Comparison of ENCODE assay signal across 7 mouse cellular contexts in the genomic region with DNA sequence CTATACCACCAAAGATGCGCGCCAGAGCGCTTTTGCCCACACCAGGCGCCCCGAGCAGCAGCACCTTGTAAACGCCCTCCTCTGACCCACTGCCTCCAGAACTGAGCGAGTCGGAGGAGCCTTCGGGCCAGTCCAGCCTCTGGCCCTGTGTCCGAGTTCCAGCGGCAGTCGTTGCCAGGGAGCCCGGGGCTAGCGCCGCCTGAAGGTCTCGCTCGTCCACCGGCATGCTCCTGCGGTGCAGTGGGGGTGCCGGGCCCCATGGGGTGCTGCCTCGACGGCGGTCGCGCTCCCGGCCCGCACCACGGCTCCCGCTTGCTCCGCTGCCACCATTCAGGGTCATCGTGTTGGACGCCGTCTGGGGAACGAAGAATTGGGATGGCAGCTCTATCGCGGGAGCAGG. TPM values are rescaled to one million over a fixed set of nuclear protein-coding genes. Genes with fewer than 3 reads are reported as not detected.
DNase-seq lines count a peak whose midpoint lies in the region; ATAC-seq and TF ChIP-seq lines count a peak whose summit lies in the region.

No protein-coding gene starts in this region.

- DNase-seq in B cell, adult 2 months, result peak; percentile 44 to 57
- DNase-seq in CD4-positive helper T cell, adult 2 months (ENCODE audit: low read depth, low spot score), result peak; percentile 53
- DNase-seq in embryonic facial prominence, embryonic 14.5 days (ENCODE audit: low spot score), result no peak
- no peak for DNase-seq in hindbrain, embryonic 11.5 days (ENCODE audit: low spot score)
- no peak for DNase-seq in cerebellum, adult 18-20 months

- 0 out of 2 replicates have a peak, but pooled peaks cover 4% of the 10 kb centered on the region for H3K4me1 ChIP-seq in embryonic facial prominence, embryonic 14.5 days (ENCODE audit: control insufficient read depth, insufficient read depth, low read length)
- H3K4me1 ChIP-seq in hindbrain, embryonic 11.5 days (replicated peaks; ENCODE audit: control insufficient read depth, insufficient read depth, low read length), result no peaks in the 10 kb centered on the region; the same call in 1 of the 2 replicates
- H3K4me1 ChIP-seq in liver, embryonic 15.5 days (replicated peaks), result peaks cover 18% of the 10 kb centered on the region
- peaks cover 14% of the 10 kb centered on the region for H3K4me1 ChIP-seq in olfactory bulb, adult 2 months (ENCODE audit: control insufficient read depth, insufficient read depth, low read length)

- 3% methylated on average over 24 of the region's 36 CpGs for WGBS in embryonic facial prominence, embryonic 14.5 days
- 1% methylated on average over 36 of the region's 36 CpGs for WGBS in hindbrain, embryonic 11.5 days
- 2% methylated on average over 36 of the region's 36 CpGs for WGBS in liver, embryonic 15.5 days (ENCODE audit: insufficient replicate concordance)
- WGBS in olfactory bulb, adult 2 months, result 4% methylated on average over 36 of the region's 36 CpGs

- H3K9ac ChIP-seq in embryonic facial prominence, embryonic 14.5 days (ENCODE audit: low read depth, low read length), result peak overlapping the region; percentile 57
- peak overlapping the region; percentile 31; the same call in 1 of the 2 replicates for H3K9ac ChIP-seq in hindbrain, embryonic 11.5 days (ENCODE audit: low read depth, low read length)
- no peak overlapping the region for H3K9ac ChIP-seq in liver, embryonic 15.5 days

- H3K9me3 ChIP-seq in embryonic facial prominence, embryonic 14.5 days (ENCODE audit: control insufficient read depth, low read length), result no peaks in the 10 kb centered on the region
- H3K9me3 ChIP-seq in hindbrain, embryonic 11.5 days (ENCODE audit: control insufficient read depth, low read length), result no peaks in the 10 kb centered on the region
- H3K9me3 ChIP-seq in liver, embryonic 15.5 days (replicated peaks), result no peaks in the 10 kb centered on the region

- H3K27ac ChIP-seq in embryonic facial prominence, embryonic 14.5 days (replicated peaks; ENCODE audit: low read depth, low read length), result no peak overlapping the region
- H3K27ac ChIP-seq in hindbrain, embryonic 11.5 days (ENCODE audit: low read depth, low read length), result no peak overlapping the region
- no peak overlapping the region for H3K27ac ChIP-seq in liver, embryonic 15.5 days (replicated peaks)
- no peak overlapping the region for H3K27ac ChIP-seq in olfactory bulb, adult 2 months (ENCODE audit: insufficient read depth, low read depth, low read length)

- ATAC-seq in embryonic facial prominence, embryonic 14.5 days (ENCODE audit: low read depth), result no peak
- ATAC-seq in hindbrain, embryonic 11.5 days (ENCODE audit: low FRiP score), result peak; percentile 20; the same call in 1 of the 2 replicates
- no peak for ATAC-seq in liver, embryonic 15.5 days (ENCODE audit: insufficient read depth)

- H3K36me3 ChIP-seq in embryonic facial prominence, embryonic 14.5 days (ENCODE audit: control insufficient read depth, insufficient read depth, low read length), result no peaks in the 10 kb centered on the region
- H3K36me3 ChIP-seq in hindbrain, embryonic 11.5 days (ENCODE audit: control insufficient read depth, insufficient read depth, low read length), result no peaks in the 10 kb centered on the region
- no peaks in the 10 kb centered on the region for H3K36me3 ChIP-seq in liver, embryonic 15.5 days (replicated peaks)

- peak overlapping the region; percentile 38 for H3K4me3 ChIP-seq in embryonic facial prominence, embryonic 14.5 days (ENCODE audit: low read depth, low read length)
- H3K4me3 ChIP-seq in hindbrain, embryonic 11.5 days (ENCODE audit: low read depth, low read length), result peak overlapping the region; percentile 26
- H3K4me3 ChIP-seq in liver, embryonic 15.5 days (replicated peaks), result peak overlapping the region; percentile 31
- H3K4me3 ChIP-seq in olfactory bulb, adult 2 months (ENCODE audit: insufficient read depth, low read depth, low read length), result peak overlapping the region; percentile 9

- no peak for TF ChIP-seq CTCF in olfactory bulb, adult 2 months (IDR thresholded peaks at IDR 0.05; ENCODE audit: insufficient read depth, low read depth, low read length)

- H3K4me2 ChIP-seq in embryonic facial prominence, embryonic 14.5 days (ENCODE audit: low read depth, low read length), result peak overlapping the region; percentile 66
- peak overlapping the region; percentile 50 for H3K4me2 ChIP-seq in hindbrain, embryonic 11.5 days (replicated peaks; ENCODE audit: low read depth, low read length)
- H3K4me2 ChIP-seq in liver, embryonic 15.5 days, result peak overlapping the region; percentile 53

- TF ChIP-seq POLR2A in olfactory bulb, adult 2 months (IDR thresholded peaks at IDR 0.05; ENCODE audit: insufficient read depth, low read depth, low read length), result no peak

- peaks cover 13% of the 10 kb centered on the region for H3K27me3 ChIP-seq in embryonic facial prominence, embryonic 14.5 days (replicated peaks; ENCODE audit: control insufficient read depth, insufficient read depth, low read length)
- peaks cover 17% of the 10 kb centered on the region for H3K27me3 ChIP-seq in hindbrain, embryonic 11.5 days (ENCODE audit: control insufficient read depth, insufficient read depth, low read length)
- H3K27me3 ChIP-seq in liver, embryonic 15.5 days, result peaks cover 38% of the 10 kb centered on the region

RNA-seq across cellular contexts. Expression of a gene that starts 0.6 kb away (rescaled TPM):
- polyA plus RNA-seq in embryonic facial prominence, embryonic 14.5 days (2014; fragmentation: Nextera tagmentation; extraction: Ambion mirVana), result 40.5 and 54.7 TPM in 2 replicates
- 1.7 and 2.1 TPM in 2 replicates for polyA plus RNA-seq in hindbrain, embryonic 11.5 days (2014; fragmentation: Nextera tagmentation; extraction: Ambion mirVana)
- polyA plus RNA-seq in liver, embryonic 15.5 days (2015; fragmentation: Nextera tagmentation; extraction: Ambion mirVana), result 1.7 and 2.2 TPM in 2 replicates
- polyA plus RNA-seq in olfactory bulb, adult 2 months (2012; ENCODE audit: insufficient read depth, insufficient read length, low replicate concordance, missing spikeins), result not detected in 2 replicates

RNA-seq across cellular contexts. Expression of a gene that starts 6.4 kb away (rescaled TPM):
- polyA plus RNA-seq in embryonic facial prominence, embryonic 14.5 days (2014; fragmentation: Nextera tagmentation; extraction: Ambion mirVana), result 1.9 and 2.1 TPM in 2 replicates
- polyA plus RNA-seq in hindbrain, embryonic 11.5 days (2014; fragmentation: Nextera tagmentation; extraction: Ambion mirVana), result not detected in 2 replicates
- 0.08 and 0.18 TPM in 2 replicates for polyA plus RNA-seq in liver, embryonic 15.5 days (2015; fragmentation: Nextera tagmentation; extraction: Ambion mirVana)
- polyA plus RNA-seq in olfactory bulb, adult 2 months (2012; ENCODE audit: insufficient read depth, insufficient read length, low replicate concordance, missing spikeins), result not detected in 2 replicates

RNA-seq across cellular contexts. Expression of a gene that starts 11.2 kb away (rescaled TPM):
- polyA plus RNA-seq in embryonic facial prominence, embryonic 14.5 days (2014; fragmentation: Nextera tagmentation; extraction: Ambion mirVana), result 81.3 and 87.9 TPM in 2 replicates
- 99.6 and 103 TPM in 2 replicates for polyA plus RNA-seq in hindbrain, embryonic 11.5 days (2014; fragmentation: Nextera tagmentation; extraction: Ambion mirVana)
- polyA plus RNA-seq in liver, embryonic 15.5 days (2015; fragmentation: Nextera tagmentation; extraction: Ambion mirVana), result 37.5 and 44.3 TPM in 2 replicates
- polyA plus RNA-seq in olfactory bulb, adult 2 months (2012; ENCODE audit: insufficient read depth, insufficient read length, low replicate concordance, missing spikeins), result not detected in 2 replicates

RNA-seq across cellular contexts. Expression of a gene that starts 39.3 kb away (rescaled TPM):
- 8.1 and 8.2 TPM in 2 replicates for polyA plus RNA-seq in embryonic facial prominence, embryonic 14.5 days (2014; fragmentation: Nextera tagmentation; extraction: Ambion mirVana)
- polyA plus RNA-seq in hindbrain, embryonic 11.5 days (2014; fragmentation: Nextera tagmentation; extraction: Ambion mirVana), result 14.4 and 17.1 TPM in 2 replicates
- 3.1 and 3.5 TPM in 2 replicates for polyA plus RNA-seq in liver, embryonic 15.5 days (2015; fragmentation: Nextera tagmentation; extraction: Ambion mirVana)
- not detected in 2 replicates for polyA plus RNA-seq in olfactory bulb, adult 2 months (2012; ENCODE audit: insufficient read depth, insufficient read length, low replicate concordance, missing spikeins)

Comparison
In these comparisons a context has a peak if more than half of its experiments do, and no peak if none do; other contexts are left out.
1. DNase-seq: peak in B cell, adult 2 months (2 of 2) and CD4-positive helper T cell, adult 2 months (single experiment); none in embryonic facial prominence, embryonic 14.5 days (single experiment), hindbrain, embryonic 11.5 days (single experiment) and cerebellum, adult 18-20 months (0 of 2).
2. RNA of a gene that starts 0.6 kb away (polyA plus RNA-seq): 40.5 to 54.7 TPM in embryonic facial prominence, embryonic 14.5 days; 1.7 to 2.2 TPM in liver, embryonic 15.5 days, 1.7 to 2.1 TPM in hindbrain, embryonic 11.5 days and not detected in olfactory bulb, adult 2 months; every median in the first group is over 10 times any median in the second.
3. RNA of a gene that starts 11.2 kb away (polyA plus RNA-seq): 99.6 to 103 TPM in hindbrain, embryonic 11.5 days, 81.3 to 87.9 TPM in embryonic facial prominence, embryonic 14.5 days and 37.5 to 44.3 TPM in liver, embryonic 15.5 days; not detected in olfactory bulb, adult 2 months; every median in the first group is over 10 times any median in the second.
4. Peak in every context shown above with its lines, with median percentiles within 50 percentile points of each other: H3K4me2 ChIP-seq and H3K4me3 ChIP-seq.